Mouse (Mus musculus) kidney, embryonic 14.5 days (tissue): ENCODE data around the gene Cbx5. TPM values are rescaled to one million over a fixed set of nuclear protein-coding genes. Genes with fewer than 3 reads are reported as not detected.
"Not testable (repeated sequence)": the region's sequence is repeated elsewhere in the genome, so short reads cannot be mapped to it uniquely, and the experiment has no call there.

Source experiments
- ATAC-seq: fragments of 200-750 bp; cut with Nextera tagmentation; 2 replicates; pipeline ENCODE4 v1.8.0; 2017; ENCODE audit warnings: moderate number of reproducible peaks, mild to moderate bottlenecking, moderate TSS enrichment, moderate library complexity; ENCODE audit not compliant: low FRiP score, low TSS enrichment
- H3K27ac ChIP-seq: fragments of 300-500 bp; sonication (generic); 2 replicates; pipeline ENCODE4 v1.5.1; 2014; ENCODE audit warnings: low read depth, mild to moderate bottlenecking, low read length, moderate library complexity, mixed read lengths
- H3K27me3 ChIP-seq: fragments of 300-500 bp; sonication (generic); 2 replicates; pipeline ENCODE4 v1.6.1; 2014; ENCODE audit warnings: mild to moderate bottlenecking, low read length; ENCODE audit not compliant: control insufficient read depth, insufficient read depth
- H3K36me3 ChIP-seq: fragments of 300-500 bp; sonication (generic); 2 replicates; pipeline ENCODE4 v1.6.1; 2014; ENCODE audit warnings: low read length, mixed read lengths; ENCODE audit not compliant: control insufficient read depth, insufficient read depth
- H3K4me1 ChIP-seq: fragments of 300-500 bp; sonication (generic); 2 replicates; pipeline ENCODE4 v1.6.1; 2014; ENCODE audit warnings: low read length, mixed read lengths; ENCODE audit not compliant: control insufficient read depth, insufficient read depth
- H3K4me2 ChIP-seq: fragments of 300-500 bp; sonication (generic); replicated peaks from 2 replicates; pipeline ENCODE4 v1.6.1; 2014; ENCODE audit warnings: low read depth, mild to moderate bottlenecking, low read length
- H3K4me3 ChIP-seq: fragments of 300-500 bp; sonication (generic); 2 replicates; pipeline ENCODE4 v1.5.1; 2014; ENCODE audit warnings: mild to moderate bottlenecking, low read length
- H3K9ac ChIP-seq: fragments of 300-500 bp; sonication (generic); 2 replicates; pipeline ENCODE4 v1.6.1; 2014; ENCODE audit warnings: low read depth, mild to moderate bottlenecking, low read length, moderate library complexity
- H3K9me3 ChIP-seq: fragments of 300-500 bp; sonication (generic); 2 replicates; pipeline ENCODE4 v1.6.1; 2016; ENCODE audit warnings: low read length; ENCODE audit not compliant: control insufficient read depth
- WGBS: fragments of 180-500 bp; shearing (Covaris S2); extraction: QIAGEN DNeasy Blood & Tissue Kit; methylation state at CpG from one replicate; pipeline ENCODE4 v1.1.7; 2014; 5-methylcytosine and 5-hydroxymethylcytosine counted together
- polyA plus RNA-seq: library from polyadenylated mRNA; unstranded; fragments of >200 nt; fragmentation: Nextera tagmentation; extraction: Ambion mirVana; gene quantifications from 2 replicates; pipeline ENCODE4 v1.2.1, GENCODE M21; 2014

The Cbx5 gene
- polyA plus RNA-seq, 1 experiment from 2014 or later, result 161 TPM

- under 1% methylated on average over 23 of the region's 25 CpGs for WGBS
- peak; percentile 74 for ATAC-seq
- H3K27ac ChIP-seq, result peak overlapping the region; percentile 62
Observed at GRCm38 (mm10) chr15:103255169-103255568, 15.6 kb upstream of the Cbx5 start.

GRCm38 (mm10) chr15:103253352-103253751, 13.7 kb upstream of the Cbx5 start:
- no peak overlapping the region for H3K4me2 ChIP-seq
- peaks cover 12% of the 10 kb centered on the region for H3K36me3 ChIP-seq
- 100% methylated on average over 1 of the region's 1 CpGs for WGBS
- no peak overlapping the region for H3K4me3 ChIP-seq
- no peak for ATAC-seq
- no peak overlapping the region for H3K9ac ChIP-seq
- H3K27ac ChIP-seq, result no peak overlapping the region
- no peaks in the 10 kb centered on the region for H3K27me3 ChIP-seq
- no peaks in the 10 kb centered on the region for H3K9me3 ChIP-seq
- H3K4me1 ChIP-seq, result peaks cover 17% of the 10 kb centered on the region

More at GRCm38 (mm10) chr15:103255169-103255568, 15.6 kb upstream of the Cbx5 start:
- Histone ChIP-seq H3K9me3 (no peaks in the 10 kb centered on the region), H3K27me3 (no peaks in the 10 kb centered on the region), H3K9ac (peak overlapping the region; percentile 62), H3K4me3 (peak overlapping the region; percentile 44), H3K4me1 (peaks cover 23% of the 10 kb centered on the region), H3K4me2 (peak overlapping the region; percentile 86), H3K36me3 (no peaks in the 10 kb centered on the region)

GRCm38 (mm10) chr15:103252660-103253059, 13.0 kb upstream of the Cbx5 start:
- H3K4me3 ChIP-seq, result no peak overlapping the region
- H3K4me2 ChIP-seq, result no peak overlapping the region
- peaks cover 19% of the 10 kb centered on the region for H3K36me3 ChIP-seq
- no peak overlapping the region for H3K27ac ChIP-seq
- H3K9ac ChIP-seq, result no peak overlapping the region
- WGBS, result 81% methylated on average over 3 of the region's 3 CpGs
- no peak for ATAC-seq
- H3K27me3 ChIP-seq, result no peaks in the 10 kb centered on the region
- H3K4me1 ChIP-seq, result peaks cover 11% of the 10 kb centered on the region; the same call in 1 of the 2 replicates
- H3K9me3 ChIP-seq, result no peaks in the 10 kb centered on the region

- Histone ChIP-seq H3K4me1 (peaks cover 11% of the 10 kb centered on the region; the same call in 1 of the 2 replicates), H3K4me2 (no peak overlapping the region), H3K9me3 (no peaks in the 10 kb centered on the region), H3K9ac (no peak overlapping the region), H3K36me3 (peaks cover 30% of the 10 kb centered on the region), H3K27ac (no peak overlapping the region), H3K27me3 (no peaks in the 10 kb centered on the region), H3K4me3 (no peak overlapping the region)
- 67% methylated on average over 1 of the region's 1 CpGs for WGBS
- ATAC-seq, result no peak
Observed at GRCm38 (mm10) chr15:103251595-103251994, 12.0 kb upstream of the Cbx5 start.

- H3K36me3 ChIP-seq, result peaks cover 43% of the 10 kb centered on the region
- H3K4me1 ChIP-seq, result peaks cover 11% of the 10 kb centered on the region; the same call in 1 of the 2 replicates
- no peaks in the 10 kb centered on the region for H3K27me3 ChIP-seq
- peak; percentile 32; the same call in 1 of the 2 replicates for ATAC-seq
- H3K27ac ChIP-seq, result no peak overlapping the region
- 30% methylated on average over 2 of the region's 2 CpGs for WGBS
- H3K4me2 ChIP-seq, result no peak overlapping the region
- H3K4me3 ChIP-seq, result no peak overlapping the region
- no peaks in the 10 kb centered on the region for H3K9me3 ChIP-seq
- no peak overlapping the region for H3K9ac ChIP-seq
Observed at GRCm38 (mm10) chr15:103250195-103250740, 10.7 kb upstream of the Cbx5 start.

- H3K27me3 ChIP-seq, H3K9me3 ChIP-seq, H3K27ac ChIP-seq, H3K4me3 ChIP-seq, ATAC-seq, H3K4me2 ChIP-seq, H3K4me1 ChIP-seq, H3K9ac ChIP-seq: not testable (repeated sequence)
- H3K36me3 ChIP-seq, result peaks cover 47% of the 10 kb centered on the region
- 83% methylated on average over 6 of the region's 6 CpGs for WGBS
Observed at GRCm38 (mm10) chr15:103249511-103249910, 9.9 kb upstream of the Cbx5 start.

- H3K36me3 ChIP-seq, result peaks cover 52% of the 10 kb centered on the region
- no peaks in the 10 kb centered on the region for H3K9me3 ChIP-seq
- 81% methylated on average over 28 of the region's 28 CpGs for WGBS
- H3K27ac ChIP-seq, result 0 out of 2 replicates have a peak overlapping the region, but pooled peaks have one; percentile 9
- peak; percentile 30 for ATAC-seq
- H3K4me3 ChIP-seq, result no peak overlapping the region
- H3K4me2 ChIP-seq, result no peak overlapping the region
- no peaks in the 10 kb centered on the region for H3K4me1 ChIP-seq
- no peaks in the 10 kb centered on the region for H3K27me3 ChIP-seq
- no peak overlapping the region for H3K9ac ChIP-seq
Observed at GRCm38 (mm10) chr15:103248401-103249313, 9.0 kb upstream of the Cbx5 start.

GRCm38 (mm10) chr15:103247782-103248400, 8.3 kb upstream of the Cbx5 start:
- 0 out of 2 replicates have a peak overlapping the region, but pooled peaks have one; percentile 9 for H3K27ac ChIP-seq
- ATAC-seq, result no peak
- H3K36me3 ChIP-seq, result peaks cover 60% of the 10 kb centered on the region

More at GRCm38 (mm10) chr15:103247782-103248400, 8.3 kb upstream of the Cbx5 start:
- Histone ChIP-seq H3K4me2 (no peak overlapping the region), H3K9me3 (no peaks in the 10 kb centered on the region), H3K4me3 (no peak overlapping the region), H3K9ac (no peak overlapping the region), H3K27me3 (no peaks in the 10 kb centered on the region), H3K4me1 (peaks cover 6% of the 10 kb centered on the region)
